Mouse (Mus musculus) embryonic facial prominence, embryonic 11.5 days (tissue): ENCODE results near the gene Suclg2. TPM values are rescaled to one million over a fixed set of nuclear protein-coding genes. Genes with fewer than 3 reads are reported as not detected.
A peak's percentile ranks its signal among the peaks of the same experiment; 100 is the strongest.

Experiments
- ATAC-seq: fragments of 200-750 bp; cut with Nextera tagmentation; replicated peaks from 2 replicates; pipeline ENCODE4 v1.8.0; 2017; ENCODE audit warnings: low read depth; ENCODE audit not compliant: insufficient number of reproducible peaks, low FRiP score, low TSS enrichment
- DNase-seq: peaks from one replicate; pipeline ENCODE4 v3.0.0-alpha.2; 2015; ENCODE audit warnings: low spot score
- H3K27ac ChIP-seq: fragments of 300-500 bp; sonication (generic); replicated peaks from 2 replicates; pipeline ENCODE4 v1.5.1; 2014; ENCODE audit warnings: mild to moderate bottlenecking, low read depth, low read length, control low read depth
- H3K27me3 ChIP-seq: fragments of 300-500 bp; sonication (generic); 2 replicates; pipeline ENCODE4 v1.6.1; 2014; ENCODE audit warnings: mild to moderate bottlenecking, low read length, moderate library complexity, mixed read lengths; ENCODE audit not compliant: control insufficient read depth, insufficient read depth
- H3K36me3 ChIP-seq: fragments of 300-500 bp; sonication (generic); replicated peaks from 2 replicates; pipeline ENCODE4 v1.6.1; 2014; ENCODE audit warnings: low read depth, mild to moderate bottlenecking, low read length, moderate library complexity, mixed read lengths; ENCODE audit not compliant: control insufficient read depth, insufficient read depth
- H3K4me1 ChIP-seq: fragments of 300-500 bp; sonication (generic); 2 replicates; pipeline ENCODE4 v1.6.1; 2014; ENCODE audit warnings: low read length, mixed read lengths; ENCODE audit not compliant: control insufficient read depth, insufficient read depth
- H3K4me2 ChIP-seq: fragments of 300-500 bp; sonication (generic); 2 replicates; pipeline ENCODE4 v1.6.1; 2014; ENCODE audit warnings: low read depth, mild to moderate bottlenecking, control low read depth, low read length, moderate library complexity
- H3K4me3 ChIP-seq: fragments of 300-500 bp; sonication (generic); 2 replicates; pipeline ENCODE4 v1.5.1; 2014; ENCODE audit warnings: low read depth, low read length, control low read depth
- H3K9ac ChIP-seq: fragments of 300-500 bp; sonication (generic); replicated peaks from 2 replicates; pipeline ENCODE4 v1.6.1; 2014; ENCODE audit warnings: mild to moderate bottlenecking, control low read depth, low read length
- H3K9me3 ChIP-seq: fragments of 300-500 bp; sonication (generic); replicated peaks from 2 replicates; pipeline ENCODE4 v1.6.1; 2016; ENCODE audit warnings: mild to moderate bottlenecking, low read length, inconsistent platforms, mixed read lengths; ENCODE audit not compliant: control insufficient read depth
- WGBS: fragments of 180-500 bp; shearing (Covaris S2); extraction: QIAGEN DNeasy Blood & Tissue Kit; methylation state at CpG from one replicate; pipeline ENCODE4 v1.1.7; 2014; 5-methylcytosine and 5-hydroxymethylcytosine counted together
- polyA plus RNA-seq: library from polyadenylated mRNA; unstranded; fragments of >200 nt; fragmentation: Nextera tagmentation; extraction: Ambion mirVana; gene quantifications from 2 replicates; pipeline ENCODE4 v1.2.1, GENCODE M21; 2014

Suclg2 gene
- polyA plus RNA-seq, 1 experiment from 2014 or later: 67.2 TPM

DNA sequence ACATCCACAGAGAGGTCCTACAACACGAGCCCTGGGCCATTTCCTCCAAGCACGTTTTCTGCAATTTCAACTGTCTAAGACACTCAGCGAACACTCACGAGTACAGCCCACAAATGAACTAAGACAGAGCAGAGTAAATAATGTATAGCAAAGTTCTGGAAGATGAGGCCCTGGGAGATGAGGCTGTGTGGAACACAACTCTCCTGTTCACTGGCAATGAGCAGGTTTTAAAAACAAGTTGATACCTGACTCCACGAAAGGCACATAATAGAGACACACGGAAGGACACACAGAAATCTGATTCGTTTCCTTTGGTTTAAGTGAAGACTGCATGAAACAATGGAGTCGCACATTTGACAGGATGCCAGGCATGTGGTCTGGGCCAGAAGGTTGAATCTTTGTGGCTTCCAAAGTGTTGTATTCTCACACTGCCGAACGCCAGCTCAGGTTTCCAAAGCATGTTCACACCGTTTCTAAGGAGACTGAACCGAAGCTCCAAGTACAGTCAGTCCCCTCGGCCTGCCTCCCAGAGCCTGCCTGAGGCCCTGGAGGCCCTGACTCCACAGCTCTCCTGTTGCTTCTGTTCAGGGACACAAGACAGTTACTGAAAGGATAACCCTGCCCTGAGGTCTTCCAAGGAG, 68.4 kb downstream of the Suclg2 start:
- H3K27me3 ChIP-seq: no peaks in the 10 kb centered on the region
- WGBS: 30% methylated on average over 13 of the region's 13 CpGs
- no peak overlapping the region for H3K9ac ChIP-seq
- no peaks in the 10 kb centered on the region for H3K9me3 ChIP-seq
- no peak overlapping the region; the same call in 1 of the 2 replicates for H3K27ac ChIP-seq
- H3K4me3 ChIP-seq: no peak overlapping the region
- H3K36me3 ChIP-seq: no peaks in the 10 kb centered on the region
- DNase-seq (peak; percentile 58), ATAC-seq (peak; percentile 45; the same call in 1 of the 2 replicates)
- no peaks in the 10 kb centered on the region; the same call in 1 of the 2 replicates for H3K4me1 ChIP-seq
- no peak overlapping the region for H3K4me2 ChIP-seq

GRCm38 (mm10) chr6:95649123-95649663, 69.4 kb downstream of the Suclg2 start:
- DNase-seq (no peak), ATAC-seq (peak; percentile 69; the same call in 1 of the 2 replicates)
- H3K4me2 ChIP-seq: no peak overlapping the region
- H3K4me3 ChIP-seq: no peak overlapping the region
- H3K36me3 ChIP-seq: no peaks in the 10 kb centered on the region
- H3K9ac ChIP-seq: no peak overlapping the region
- no peaks in the 10 kb centered on the region for H3K9me3 ChIP-seq
- WGBS: 76% methylated on average over 10 of the region's 10 CpGs
- H3K4me1 ChIP-seq: no peaks in the 10 kb centered on the region; the same call in 1 of the 2 replicates
- no peak overlapping the region for H3K27ac ChIP-seq
- H3K27me3 ChIP-seq: no peaks in the 10 kb centered on the region

DNA sequence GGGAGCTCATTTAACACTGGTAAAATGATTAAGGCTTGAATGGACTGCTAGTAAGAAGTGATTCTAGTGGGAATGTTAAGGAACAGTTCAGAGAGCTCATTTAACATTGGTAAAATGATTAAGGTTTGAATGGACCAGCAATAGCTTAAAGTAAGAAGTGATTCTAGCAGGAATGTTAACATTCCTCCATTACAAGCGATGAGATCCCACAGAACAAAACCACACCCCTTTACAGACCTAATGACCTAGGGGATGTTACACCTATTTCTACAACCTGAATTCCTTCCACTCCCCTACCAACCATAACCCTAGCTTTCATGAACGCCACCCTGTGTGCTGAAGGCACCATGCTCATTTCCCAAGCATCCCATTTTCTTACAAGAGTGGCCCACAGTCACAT, 81.2 kb downstream of the Suclg2 start:
- 93% methylated on average over 2 of the region's 2 CpGs for WGBS
- Histone ChIP-seq H3K4me2 (no peak overlapping the region), H3K36me3 (no peaks in the 10 kb centered on the region)

GRCm38 (mm10) chr6:95635411-95635810, 83.2 kb downstream of the Suclg2 start:
- Histone ChIP-seq H3K36me3 (no peaks in the 10 kb centered on the region), H3K9me3 (no peaks in the 10 kb centered on the region), H3K4me3 (no peak overlapping the region), H3K9ac (no peak overlapping the region), H3K4me2 (no peak overlapping the region), H3K4me1 (no peaks in the 10 kb centered on the region), H3K27me3 (no peaks in the 10 kb centered on the region), H3K27ac (no peak overlapping the region)
- DNase-seq (no peak), ATAC-seq (no peak)
- WGBS: 65% methylated on average over 2 of the region's 2 CpGs

More for the DNA sequence above, 81.2 kb downstream of the Suclg2 start:
- no peak for ATAC-seq
- Histone ChIP-seq H3K27me3 (no peaks in the 10 kb centered on the region), H3K9me3 (no peaks in the 10 kb centered on the region), H3K4me3 (no peak overlapping the region), H3K27ac (no peak overlapping the region), H3K4me1 (no peaks in the 10 kb centered on the region), H3K9ac (no peak overlapping the region)
- DNase-seq: no peak

DNA sequence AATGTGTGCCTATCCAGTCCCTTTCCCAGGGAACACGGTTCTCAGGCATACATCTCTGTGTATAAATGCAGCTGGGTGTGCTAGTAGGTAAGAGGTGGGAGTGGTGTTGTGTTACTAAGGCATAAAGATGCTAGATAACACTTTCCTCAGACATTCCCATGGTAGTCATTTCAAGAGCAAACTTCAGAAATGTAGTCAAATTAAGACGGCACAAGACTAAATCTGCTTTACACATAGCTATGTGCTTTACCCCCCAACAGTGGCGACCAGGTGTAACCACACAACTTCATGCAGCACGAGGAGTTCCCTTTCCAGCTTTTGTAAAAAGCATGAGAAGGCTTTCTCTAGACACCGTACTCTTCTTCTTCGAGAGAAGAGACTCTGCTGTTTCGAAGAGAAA, 89.5 kb downstream of the Suclg2 start:
- H3K4me2 ChIP-seq: no peak overlapping the region
- no peaks in the 10 kb centered on the region for H3K27me3 ChIP-seq
- no peak for ATAC-seq
- no peak for DNase-seq
- no peak overlapping the region for H3K4me3 ChIP-seq
- 90% methylated on average over 7 of the region's 7 CpGs for WGBS
- H3K4me1 ChIP-seq: no peaks in the 10 kb centered on the region
- H3K9me3 ChIP-seq: no peaks in the 10 kb centered on the region
- H3K9ac ChIP-seq: no peak overlapping the region
- no peak overlapping the region for H3K27ac ChIP-seq
- no peaks in the 10 kb centered on the region for H3K36me3 ChIP-seq

- Histone ChIP-seq H3K4me1 (no peaks in the 10 kb centered on the region), H3K4me3 (no peak overlapping the region), H3K4me2 (no peak overlapping the region), H3K9ac (no peak overlapping the region), H3K9me3 (no peaks in the 10 kb centered on the region), H3K27ac (no peak overlapping the region), H3K36me3 (no peaks in the 10 kb centered on the region), H3K27me3 (no peaks in the 10 kb centered on the region)
- ATAC-seq: no peak
- WGBS: 72% methylated on average over 2 of the region's 2 CpGs
- DNase-seq: peak; percentile 25
These were observed 96.8 kb downstream of the Suclg2 start for GRCm38 (mm10) chr6:95621821-95622220.

- Histone ChIP-seq H3K27me3 (no peaks in the 10 kb centered on the region), H3K4me1 (no peaks in the 10 kb centered on the region), H3K4me2 (no peak overlapping the region), H3K4me3 (no peak overlapping the region), H3K36me3 (no peaks in the 10 kb centered on the region), H3K9me3 (no peaks in the 10 kb centered on the region), H3K9ac (no peak overlapping the region), H3K27ac (no peak overlapping the region)
- DNase-seq (no peak), ATAC-seq (no peak)
- WGBS: 92% methylated on average over 4 of the region's 4 CpGs
These were observed 97.8 kb downstream of the Suclg2 start for GRCm38 (mm10) chr6:95620804-95621203.

DNA sequence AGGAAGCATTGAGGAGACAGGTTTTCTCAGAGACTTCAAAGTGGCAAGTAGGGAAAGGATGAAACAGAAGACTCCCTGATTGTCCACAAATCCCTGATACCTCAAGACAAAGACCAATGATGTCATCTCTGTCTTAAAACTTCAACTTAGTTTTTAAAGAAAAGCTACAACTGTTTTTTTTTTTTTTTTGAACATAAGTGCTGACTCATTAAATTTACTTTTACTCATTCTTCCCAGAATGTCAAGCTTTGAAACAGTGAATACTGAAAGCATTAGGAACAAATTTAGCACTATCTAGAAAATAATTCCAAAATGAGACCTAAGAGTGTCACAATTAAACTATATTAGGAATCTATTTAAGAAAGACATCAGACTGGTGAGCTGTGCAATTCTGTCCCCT, 98.8 kb downstream of the Suclg2 start:
- H3K27ac ChIP-seq: no peak overlapping the region
- H3K4me1 ChIP-seq: no peaks in the 10 kb centered on the region
- no peak for ATAC-seq
- H3K4me2 ChIP-seq: no peak overlapping the region
- no peak for DNase-seq
- no peaks in the 10 kb centered on the region for H3K9me3 ChIP-seq
- H3K27me3 ChIP-seq: no peaks in the 10 kb centered on the region
- no peak overlapping the region for H3K9ac ChIP-seq
- H3K36me3 ChIP-seq: no peaks in the 10 kb centered on the region
- no peak overlapping the region for H3K4me3 ChIP-seq
